Mouse (Mus musculus) small intestine, adult 2 months (tissue): ENCODE data around the gene Hmga1.

Experiments
- CTCF ChIP-seq: fragments of 200-500 bp; IDR thresholded peaks from 2 replicates; pipeline ENCODE4 v1.5.1; 2012; ENCODE audit warnings: low read depth, mild to moderate bottlenecking, control low read depth, inconsistent platforms, low read length, moderate library complexity, mixed read lengths; ENCODE audit not compliant: insufficient replicate concordance, insufficient read length; ENCODE audit errors: extremely low read depth
- POLR2A ChIP-seq: fragments of 200-500 bp; IDR thresholded peaks from 2 replicates; pipeline ENCODE4 v1.6.1; 2012; ENCODE audit warnings: low read depth, mild to moderate bottlenecking, control low read depth, inconsistent platforms, low read length, moderate library complexity

DNA sequence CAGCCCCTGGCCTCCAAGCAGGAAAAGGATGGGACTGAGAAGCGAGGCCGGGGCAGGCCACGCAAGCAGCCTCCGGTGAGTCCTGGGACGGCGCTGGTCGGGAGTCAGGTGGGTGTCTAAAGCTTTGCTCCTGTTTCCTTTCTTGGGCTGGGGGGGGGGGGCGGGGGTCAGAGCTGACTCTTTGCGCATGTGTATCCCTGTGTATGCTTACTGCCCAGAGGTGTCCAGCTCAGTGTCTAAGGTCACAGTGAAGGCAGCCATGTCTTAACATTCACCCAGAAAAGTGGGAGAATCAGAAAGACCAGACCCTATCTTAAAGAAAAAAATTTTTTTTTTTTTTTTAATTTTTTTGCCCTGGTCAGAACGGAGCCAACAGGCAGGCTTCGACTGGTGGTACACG lies 3.3 kb downstream of the Hmga1 start:
- TF ChIP-seq POLR2A (no peak), CTCF (no peak)
